Mouse (Mus musculus) gastrocnemius, adult 18-20 months (tissue): ENCODE results near the gene Pik3c2a. TPM values are rescaled to one million over a fixed set of nuclear protein-coding genes. Genes with fewer than 3 reads are reported as not detected.

ENCODE experiments used
- DNase-seq: peaks from one replicate; pipeline ENCODE4 v3.0.0; 2021; ENCODE audit warnings: low spot score
- total RNA-seq, 2 experiments: library from RNA; stranded (reverse); gene quantifications; 2 replicates each; pipeline ENCODE4 v1.2.3; 2021

Gene Pik3c2a
- total RNA-seq, 2 experiments from 2014 or later: 7.4 to 8.4 TPM

- DNase-seq: no peak
These were observed 142.1 kb downstream of the Pik3c2a start for GRCm38 (mm10) chr7:116301144-116301543.

- no peak for DNase-seq
These were observed 144.4 kb downstream of the Pik3c2a start for GRCm38 (mm10) chr7:116298851-116299250.

GRCm38 (mm10) chr7:116298389-116298788 lies 144.9 kb downstream of the Pik3c2a start:
- DNase-seq: no peak

GRCm38 (mm10) chr7:116294961-116295360 lies 148.3 kb downstream of the Pik3c2a start:
- DNase-seq: no peak

GRCm38 (mm10) chr7:116292377-116292776 lies 150.9 kb downstream of the Pik3c2a start:
- DNase-seq: no peak

- no peak for DNase-seq
These were observed 152.7 kb downstream of the Pik3c2a start for GRCm38 (mm10) chr7:116290559-116290958.

GRCm38 (mm10) chr7:116288996-116289395 lies 154.3 kb downstream of the Pik3c2a start:
- DNase-seq: no peak

- no peak for DNase-seq
These were observed 155.3 kb downstream of the Pik3c2a start for GRCm38 (mm10) chr7:116287959-116288358.

Other genes starting within 250 kb of the Pik3c2a start
- gene Plekha7, start 135.1 kb downstream of the Pik3c2a start, total RNA-seq: 1 to 10 TPM in 1 of 2 experiments, under 1 TPM in 1; 0.71 to 1.5 TPM
- gene Rps13, start 109.3 kb downstream of the Pik3c2a start, total RNA-seq: 100 to 1,000 TPM; 260 to 323 TPM
- gene Nucb2, start 60.9 kb upstream of the Pik3c2a start, total RNA-seq: 1 to 10 TPM; 3.0 to 4.5 TPM